Mouse (Mus musculus): ENCODE results near the gene Dnm3.

The Dnm3 gene

DNA sequence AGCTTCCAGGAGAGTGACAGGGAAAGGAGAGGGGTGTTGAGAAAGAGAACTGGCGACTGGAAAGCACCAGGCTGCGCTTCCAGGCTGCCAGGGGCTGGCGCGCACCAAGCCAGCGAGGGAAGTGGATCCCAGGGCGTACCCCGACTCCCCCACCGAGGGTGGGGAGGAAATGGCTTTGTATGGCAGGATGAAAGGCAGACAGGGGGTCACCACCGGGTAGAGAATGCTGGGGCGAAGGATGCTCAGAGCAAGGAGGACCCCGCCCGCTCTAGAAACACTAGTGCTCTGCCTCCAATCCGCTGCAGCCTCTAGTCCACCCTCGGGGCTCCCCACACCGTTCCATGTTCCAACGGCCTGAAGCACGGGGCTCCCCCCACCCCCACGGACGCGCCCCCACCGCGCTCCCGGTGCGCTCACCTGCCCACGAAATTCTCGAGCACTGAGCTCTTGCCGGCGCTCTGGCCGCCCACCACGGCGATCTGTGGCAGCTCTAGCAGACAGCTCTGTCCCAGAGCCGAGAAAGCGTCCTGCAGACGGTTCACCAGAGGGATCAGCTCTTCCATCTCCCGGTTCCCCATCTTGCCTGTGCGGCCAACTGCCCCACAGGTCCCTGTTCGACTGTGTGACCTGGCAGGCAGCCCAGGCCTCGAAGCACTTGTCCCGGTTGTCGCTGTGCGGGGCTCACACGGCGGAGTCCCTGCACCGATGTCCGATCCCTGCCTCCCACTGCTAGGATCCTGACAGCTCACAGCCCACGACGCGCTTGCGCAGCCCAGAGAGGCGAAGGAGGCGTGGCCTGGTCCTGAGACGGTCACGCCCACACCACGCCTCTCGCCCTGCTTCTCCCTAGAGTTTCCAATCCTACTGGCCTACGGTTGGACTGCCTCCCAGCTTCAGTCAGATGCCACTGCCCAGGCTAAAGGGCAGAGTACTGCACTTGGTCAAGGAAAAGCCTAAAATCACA, at the start of gene Dnm3:
Gene Dnm3, minus strand, starts transcription at position 789 of the 964 bp plus-strand sequence.
- in situ Hi-C loops (cut with MboI; ENCODE audit: low pct_unique_long_range_greater_than_20kb in 1 of 2, low sequenced_read_pairs in 2 of 2, unreplicated experiment in 1 of 2) = no loop called here

DNA sequence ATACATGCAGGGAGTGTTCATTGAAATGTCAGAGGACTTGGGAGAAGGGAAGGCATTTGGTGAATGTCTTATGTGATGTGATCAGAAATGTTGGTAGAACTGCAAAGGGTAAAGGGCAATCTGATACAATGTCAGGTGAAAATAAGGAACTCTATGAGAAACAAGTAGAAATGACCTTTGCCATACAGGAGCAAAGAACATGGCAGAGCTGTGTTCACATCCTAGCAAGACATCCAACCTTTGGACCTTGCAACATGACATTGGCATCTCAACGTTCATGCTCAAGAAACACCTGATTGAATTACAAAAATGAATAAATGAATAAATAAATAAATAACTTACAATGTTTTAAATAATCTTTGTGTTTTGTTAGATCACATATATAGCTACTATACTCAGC, 37.3 kb upstream of the Dnm3 start:
- in situ Hi-C loops (cut with MboI; ENCODE audit: low pct_unique_long_range_greater_than_20kb in 1 of 2, low sequenced_read_pairs in 2 of 2, unreplicated experiment in 1 of 2) = no loop called here

DNA sequence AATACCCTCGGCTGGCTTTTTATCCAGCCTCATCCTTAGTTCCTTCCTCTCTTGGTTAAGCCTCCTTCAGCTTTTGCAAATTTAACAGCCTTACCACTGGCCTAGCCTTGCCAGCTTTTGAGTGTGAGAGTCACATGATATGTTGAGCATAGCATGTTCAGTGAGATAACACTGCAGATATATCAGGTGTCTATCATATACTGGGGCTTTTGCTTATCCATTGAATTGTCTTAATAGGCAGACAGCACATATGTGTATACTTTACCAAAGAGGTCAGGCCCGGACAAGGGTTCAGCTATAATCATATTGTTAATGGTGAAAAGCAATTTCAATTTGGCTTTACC, 32.2 kb upstream of the Dnm3 start:
- in situ Hi-C loops (cut with MboI; ENCODE audit: low pct_unique_long_range_greater_than_20kb in 1 of 2, low sequenced_read_pairs in 2 of 2, unreplicated experiment in 1 of 2) = no loop called here

DNA sequence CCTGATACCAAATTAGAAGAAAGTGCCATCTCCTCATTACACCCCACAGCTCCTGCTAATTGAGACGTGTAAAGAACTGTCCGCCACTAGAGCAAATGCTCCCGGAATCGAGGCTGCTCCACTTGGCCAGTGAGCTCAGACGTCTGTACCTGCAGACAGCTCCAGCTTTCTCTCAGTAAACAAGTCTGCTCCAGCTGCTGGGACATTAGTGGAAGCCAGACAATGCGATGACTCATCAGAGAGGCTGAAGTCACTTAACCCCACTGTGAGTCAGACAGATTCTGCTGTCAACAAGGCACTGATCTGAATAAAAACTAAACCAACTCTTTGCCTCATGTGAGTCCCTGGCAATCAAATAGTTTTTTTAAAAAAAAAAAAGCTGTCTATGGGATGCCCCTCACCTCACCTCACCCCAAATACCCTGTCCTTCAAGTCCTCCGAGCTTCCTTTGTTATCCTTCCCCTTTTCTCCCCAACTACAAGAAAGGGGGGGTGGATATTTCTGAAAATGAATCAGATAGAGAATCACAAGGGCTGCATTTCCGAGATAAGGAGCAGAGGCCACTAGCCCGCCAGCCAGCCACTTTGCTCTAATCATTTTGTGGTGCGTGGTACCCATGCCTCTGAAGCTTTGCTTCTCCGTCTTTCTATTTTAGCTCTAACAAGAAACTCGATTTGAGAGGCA, 31.6 kb upstream of the Dnm3 start:
- in situ Hi-C loops (cut with MboI; ENCODE audit: low pct_unique_long_range_greater_than_20kb in 1 of 2, low sequenced_read_pairs in 2 of 2, unreplicated experiment in 1 of 2) = no loop called here

DNA sequence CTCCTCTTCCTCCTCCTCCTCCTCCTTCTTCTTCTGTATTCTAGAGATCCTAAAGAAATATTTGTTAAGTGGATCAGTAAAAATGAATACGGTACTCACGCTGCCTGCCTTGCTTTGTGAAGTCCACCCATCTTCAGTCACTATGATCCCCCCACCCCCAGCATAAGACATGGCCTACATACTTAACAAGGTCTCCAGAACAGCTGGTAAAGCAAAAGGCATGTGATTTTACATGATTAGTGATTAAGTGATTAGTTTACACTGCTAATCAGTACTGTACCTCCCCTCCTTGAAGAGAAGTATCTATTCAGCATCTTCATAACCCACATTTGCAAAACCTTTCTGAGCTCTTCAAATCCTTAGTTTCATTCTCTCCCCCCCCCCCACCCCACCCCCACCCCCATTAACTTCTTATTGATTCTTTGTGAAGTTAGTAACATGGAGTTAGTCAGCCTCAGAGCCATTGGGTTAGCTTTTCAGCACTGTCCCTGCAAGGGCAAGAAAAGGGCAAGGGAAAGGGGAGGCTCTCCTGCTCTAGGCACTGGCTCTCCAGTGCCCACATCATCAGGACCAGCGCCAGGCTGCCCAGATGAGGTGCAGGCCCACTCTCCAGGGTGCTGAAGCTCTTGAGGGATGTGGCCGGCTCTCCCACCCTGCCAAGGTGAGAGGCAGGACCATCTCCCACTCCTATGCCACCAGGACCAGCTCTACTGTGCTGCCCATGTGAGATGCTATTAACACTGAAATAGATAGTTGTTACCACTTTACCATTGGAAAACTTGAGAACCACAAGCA, 30.6 kb upstream of the Dnm3 start:
- in situ Hi-C loops (cut with MboI; ENCODE audit: low pct_unique_long_range_greater_than_20kb in 1 of 2, low sequenced_read_pairs in 2 of 2, unreplicated experiment in 1 of 2) = no loop called here

DNA sequence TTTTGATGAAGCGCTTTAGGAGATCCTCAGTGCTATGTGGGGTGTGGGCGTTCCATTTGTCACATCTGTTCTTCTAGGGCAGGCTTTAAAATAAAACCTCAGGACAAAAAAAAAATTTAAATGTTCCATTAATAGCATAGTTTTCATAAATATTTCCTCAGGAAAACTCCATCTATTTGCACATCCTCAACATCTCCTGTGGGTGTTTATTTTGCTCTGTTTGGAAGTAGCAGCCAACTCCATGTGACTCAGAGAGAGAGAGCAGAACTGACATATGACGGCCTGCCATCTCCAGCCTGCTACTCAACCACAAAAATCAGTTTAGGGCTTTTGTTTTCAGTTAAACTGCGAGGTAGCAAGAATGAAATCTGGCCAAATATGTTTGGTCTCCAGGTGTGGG, 28.7 kb upstream of the Dnm3 start:
- in situ Hi-C loops (cut with MboI; ENCODE audit: low pct_unique_long_range_greater_than_20kb in 1 of 2, low sequenced_read_pairs in 2 of 2, unreplicated experiment in 1 of 2) = no loop called here

DNA sequence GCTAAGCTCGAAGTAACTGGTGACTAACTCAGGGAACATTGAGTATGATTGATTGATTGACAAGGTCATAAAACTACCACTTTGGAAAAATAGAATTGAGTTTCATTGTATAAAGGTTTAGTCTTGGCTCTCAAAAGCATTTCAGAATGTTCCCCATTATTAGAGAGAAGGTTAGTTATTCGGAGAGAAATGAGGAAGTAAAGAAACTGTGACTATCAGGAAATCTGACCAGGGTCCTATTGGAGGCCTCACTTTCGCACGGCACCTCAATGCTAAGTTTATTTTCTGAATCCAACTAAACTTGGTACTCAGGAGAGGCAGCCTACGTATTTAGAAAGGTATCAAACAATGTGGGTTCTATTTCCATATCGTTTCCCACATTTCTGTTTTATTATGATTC, 27.8 kb upstream of the Dnm3 start:
- in situ Hi-C loops (cut with MboI; ENCODE audit: low pct_unique_long_range_greater_than_20kb in 1 of 2, low sequenced_read_pairs in 2 of 2, unreplicated experiment in 1 of 2) = no loop called here

DNA sequence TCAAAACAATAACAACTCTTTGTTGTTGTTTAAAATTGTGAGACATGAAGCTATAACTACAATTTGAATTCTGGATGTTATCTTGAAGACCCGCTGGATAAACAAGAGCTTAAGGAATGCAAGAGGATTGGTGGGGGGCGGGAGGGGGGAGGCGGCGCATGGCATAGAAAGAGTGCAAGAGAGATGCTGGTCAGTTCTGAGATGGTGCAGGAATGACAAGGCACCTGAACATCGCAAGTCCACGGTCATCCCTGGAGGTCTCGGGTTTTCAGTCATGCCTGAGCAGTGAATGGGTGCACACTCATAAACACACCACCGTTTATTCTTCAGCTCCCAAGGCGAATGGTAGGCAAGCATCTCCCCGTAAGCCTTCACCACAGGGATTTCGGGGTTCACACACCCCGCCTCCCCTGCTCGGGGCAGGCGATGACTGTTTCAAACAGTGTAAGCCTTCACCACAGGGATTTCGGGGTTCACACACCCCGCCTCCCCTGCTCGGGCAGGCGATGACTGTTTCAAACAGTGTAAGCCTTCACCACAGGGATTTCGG, 1.2 kb downstream of the Dnm3 start:
- in situ Hi-C loops (cut with MboI; ENCODE audit: low pct_unique_long_range_greater_than_20kb in 1 of 2, low sequenced_read_pairs in 2 of 2, unreplicated experiment in 1 of 2) = no loop called here

DNA sequence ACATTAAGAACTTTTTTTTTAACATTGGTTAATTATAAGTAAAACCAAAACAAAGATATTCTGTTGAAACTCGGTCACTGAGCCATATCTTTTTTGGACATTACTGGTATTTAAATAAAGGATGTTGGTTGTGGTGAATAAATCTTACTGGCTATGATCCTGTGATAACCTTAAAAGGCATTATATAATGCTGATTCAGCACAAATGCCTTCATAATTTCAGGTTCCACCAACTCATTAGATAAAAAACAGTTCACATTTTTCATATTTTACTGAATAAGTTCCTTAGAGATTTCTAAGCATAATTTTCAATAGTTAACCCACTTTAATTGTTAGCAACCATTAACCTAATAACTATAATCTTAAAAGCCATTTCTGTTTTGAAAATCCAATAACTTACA, 4.9 kb downstream of the Dnm3 start:
- in situ Hi-C loops (cut with MboI; ENCODE audit: low pct_unique_long_range_greater_than_20kb in 1 of 2, low sequenced_read_pairs in 2 of 2, unreplicated experiment in 1 of 2) = no loop called here

DNA sequence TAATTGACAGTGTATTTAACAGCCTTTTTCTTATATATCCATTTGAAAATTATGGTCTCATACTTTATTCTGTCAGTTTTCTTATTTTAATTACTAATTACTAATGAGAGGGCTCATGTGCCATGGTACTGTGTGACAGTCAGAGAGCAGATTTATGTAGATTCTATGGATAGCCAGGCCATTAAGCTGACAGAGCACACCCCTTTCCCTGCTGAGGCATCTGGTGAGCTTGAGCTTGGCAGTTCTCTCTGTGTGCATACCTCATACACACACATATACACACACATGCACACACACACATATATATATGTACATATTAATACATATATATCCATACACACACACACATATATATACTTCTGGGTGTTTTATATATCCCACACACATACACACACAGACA, 6.7 kb downstream of the Dnm3 start:
- in situ Hi-C loops (cut with MboI; ENCODE audit: low pct_unique_long_range_greater_than_20kb in 1 of 2, low sequenced_read_pairs in 2 of 2, unreplicated experiment in 1 of 2) = no loop called here

DNA sequence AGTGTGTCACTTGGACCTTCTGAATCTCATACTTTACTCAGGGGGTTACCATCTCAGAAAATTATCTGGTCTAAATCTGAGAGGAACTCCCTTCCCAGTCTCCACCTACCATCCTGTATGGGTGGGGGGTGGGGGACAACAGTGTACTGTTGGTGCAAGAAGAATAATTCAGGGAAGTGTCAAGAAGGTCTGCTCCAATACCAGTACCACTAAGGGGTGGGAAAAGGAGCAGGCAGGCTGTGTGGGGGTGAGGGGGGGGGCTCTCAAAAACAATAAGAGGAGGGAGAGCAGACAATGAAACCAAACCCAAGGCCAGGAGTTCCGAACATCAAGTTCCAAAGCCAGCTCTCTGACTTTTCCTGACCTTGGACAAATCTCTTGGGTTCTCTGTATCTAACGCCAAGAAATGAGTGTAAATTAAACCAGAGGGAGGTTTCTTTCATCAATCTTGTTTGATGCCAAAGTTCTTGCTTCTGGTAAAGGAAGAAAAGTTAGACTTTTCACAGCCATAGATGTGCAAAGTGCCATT, 8.0 kb downstream of the Dnm3 start:
- in situ Hi-C loops (cut with MboI; ENCODE audit: low pct_unique_long_range_greater_than_20kb in 1 of 2, low sequenced_read_pairs in 2 of 2, unreplicated experiment in 1 of 2) = no loop called here

DNA sequence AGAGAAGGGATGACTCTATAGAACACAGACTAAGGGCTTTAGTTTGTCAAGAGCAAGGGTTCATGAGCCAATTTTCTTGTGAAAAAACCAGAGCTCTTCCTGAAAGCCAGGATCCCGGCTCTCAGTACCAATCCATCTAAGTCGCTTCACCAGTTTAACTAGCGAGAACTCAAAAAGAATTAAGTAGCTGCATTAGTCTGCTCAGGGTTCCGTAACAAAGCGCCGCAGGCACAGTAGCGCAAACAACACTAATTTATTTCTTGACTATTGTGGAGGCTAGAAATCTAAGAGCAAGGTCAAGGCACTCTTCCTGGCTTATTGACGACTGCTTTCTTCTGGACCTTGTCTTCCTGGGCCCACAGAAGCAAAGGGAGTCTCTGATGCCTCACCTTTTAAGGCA, 14.2 kb downstream of the Dnm3 start:
- in situ Hi-C loops (cut with MboI; ENCODE audit: low pct_unique_long_range_greater_than_20kb in 1 of 2, low sequenced_read_pairs in 2 of 2, unreplicated experiment in 1 of 2) = no loop called here

DNA sequence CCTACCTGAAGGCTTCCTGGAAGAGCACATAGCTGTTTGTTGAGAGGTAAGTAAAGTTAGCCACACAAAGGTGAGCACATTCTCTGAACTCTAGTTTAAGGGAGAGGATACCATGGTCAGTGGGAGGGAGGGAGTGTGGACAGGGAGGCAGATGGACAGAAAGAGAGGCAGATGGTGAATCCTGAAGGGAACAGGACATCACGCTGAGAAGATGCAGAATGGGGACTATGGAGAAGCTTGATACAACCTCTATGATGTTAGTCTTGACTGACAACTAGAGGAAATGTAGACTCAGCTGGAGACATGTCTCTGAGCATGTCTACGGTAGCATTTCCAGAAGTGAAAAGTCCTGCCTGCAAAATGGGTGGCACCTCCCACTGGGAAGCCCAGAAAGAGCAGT, 19.1 kb downstream of the Dnm3 start:
- in situ Hi-C loops (cut with MboI; ENCODE audit: low pct_unique_long_range_greater_than_20kb in 1 of 2, low sequenced_read_pairs in 2 of 2, unreplicated experiment in 1 of 2) = no loop called here

DNA sequence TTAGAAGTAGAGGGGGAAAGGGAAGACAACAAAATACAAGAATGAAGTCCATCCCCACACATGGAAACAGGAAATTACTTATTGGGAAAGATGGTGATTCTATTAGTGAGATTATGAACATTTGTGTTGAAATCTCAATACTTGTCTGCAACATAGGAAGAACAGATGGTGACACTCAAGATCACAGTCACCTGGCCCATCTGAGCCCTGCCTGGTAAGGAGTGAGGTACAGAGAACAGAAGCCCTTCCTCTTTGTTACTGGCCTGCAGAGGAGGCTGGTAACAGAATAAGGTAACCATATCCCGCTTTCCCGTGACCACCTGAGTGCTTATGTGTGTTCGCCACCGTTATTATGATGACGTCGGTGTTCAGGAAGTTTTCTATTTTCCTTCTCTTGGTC, 21.0 kb downstream of the Dnm3 start:
- in situ Hi-C loops (cut with MboI; ENCODE audit: low pct_unique_long_range_greater_than_20kb in 1 of 2, low sequenced_read_pairs in 2 of 2, unreplicated experiment in 1 of 2) = no loop called here

DNA sequence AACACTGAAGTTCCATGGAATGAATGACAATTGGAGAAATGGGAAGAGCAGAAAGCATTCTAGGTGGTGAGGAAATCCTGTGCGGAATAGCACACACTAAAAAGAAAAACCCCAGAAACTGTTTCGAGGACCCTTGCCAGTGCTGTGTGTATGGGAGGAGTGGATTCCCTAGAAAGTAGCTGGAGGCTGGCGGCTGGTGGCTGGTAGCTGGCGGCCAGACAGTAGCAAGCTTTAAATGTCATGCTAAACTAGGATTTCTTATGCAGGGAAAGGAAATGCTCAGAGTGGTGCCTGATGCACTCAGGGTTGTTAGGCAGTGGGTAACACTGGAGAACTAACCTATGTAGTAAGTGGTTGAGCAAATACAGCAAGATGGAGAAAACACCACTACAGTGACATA, 21.4 kb downstream of the Dnm3 start:
- in situ Hi-C loops (cut with MboI; ENCODE audit: low pct_unique_long_range_greater_than_20kb in 1 of 2, low sequenced_read_pairs in 2 of 2, unreplicated experiment in 1 of 2) = no loop called here

DNA sequence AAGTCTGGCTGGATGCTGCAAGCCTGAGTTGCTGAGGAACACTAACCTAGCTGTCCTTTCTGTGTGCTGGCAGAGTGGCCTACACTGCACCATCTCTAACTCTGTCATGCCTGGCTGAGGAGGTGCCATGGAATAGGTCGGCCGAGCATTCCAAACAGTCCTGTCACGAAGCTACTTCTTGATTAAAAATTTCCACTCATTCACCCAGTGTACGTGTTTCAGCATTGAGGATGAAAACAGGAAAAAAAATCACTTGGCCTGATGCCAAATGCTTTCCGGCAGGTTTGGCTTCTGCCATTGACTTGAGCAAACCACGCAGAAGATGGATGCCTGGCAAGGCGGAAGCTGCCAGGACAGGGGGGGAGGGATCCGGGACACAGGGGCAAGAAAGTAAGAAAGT, 24.3 kb downstream of the Dnm3 start:
- in situ Hi-C loops (cut with MboI; ENCODE audit: low pct_unique_long_range_greater_than_20kb in 1 of 2, low sequenced_read_pairs in 2 of 2, unreplicated experiment in 1 of 2) = no loop called here

DNA sequence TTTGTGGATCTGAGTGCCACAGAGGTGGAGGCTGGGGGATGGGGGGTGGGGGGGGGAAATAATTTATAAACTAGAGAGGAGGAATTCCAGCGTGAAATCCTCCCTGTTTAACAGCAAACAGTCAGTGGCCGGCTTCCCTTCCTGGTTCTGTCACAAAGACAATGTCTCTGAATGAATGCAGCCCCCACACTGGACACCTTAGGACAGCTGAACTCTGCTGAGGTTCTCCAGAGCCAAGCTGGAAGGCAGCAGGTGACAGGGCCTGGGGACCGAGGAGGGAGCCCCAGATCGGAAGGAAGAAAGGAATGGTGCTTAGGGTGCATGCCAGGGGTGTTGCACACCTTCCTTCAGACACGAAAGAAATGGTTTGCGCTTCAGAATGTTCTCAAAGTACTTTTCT, 24.8 kb downstream of the Dnm3 start:
- in situ Hi-C loops (cut with MboI; ENCODE audit: low pct_unique_long_range_greater_than_20kb in 1 of 2, low sequenced_read_pairs in 2 of 2, unreplicated experiment in 1 of 2) = no loop called here

DNA sequence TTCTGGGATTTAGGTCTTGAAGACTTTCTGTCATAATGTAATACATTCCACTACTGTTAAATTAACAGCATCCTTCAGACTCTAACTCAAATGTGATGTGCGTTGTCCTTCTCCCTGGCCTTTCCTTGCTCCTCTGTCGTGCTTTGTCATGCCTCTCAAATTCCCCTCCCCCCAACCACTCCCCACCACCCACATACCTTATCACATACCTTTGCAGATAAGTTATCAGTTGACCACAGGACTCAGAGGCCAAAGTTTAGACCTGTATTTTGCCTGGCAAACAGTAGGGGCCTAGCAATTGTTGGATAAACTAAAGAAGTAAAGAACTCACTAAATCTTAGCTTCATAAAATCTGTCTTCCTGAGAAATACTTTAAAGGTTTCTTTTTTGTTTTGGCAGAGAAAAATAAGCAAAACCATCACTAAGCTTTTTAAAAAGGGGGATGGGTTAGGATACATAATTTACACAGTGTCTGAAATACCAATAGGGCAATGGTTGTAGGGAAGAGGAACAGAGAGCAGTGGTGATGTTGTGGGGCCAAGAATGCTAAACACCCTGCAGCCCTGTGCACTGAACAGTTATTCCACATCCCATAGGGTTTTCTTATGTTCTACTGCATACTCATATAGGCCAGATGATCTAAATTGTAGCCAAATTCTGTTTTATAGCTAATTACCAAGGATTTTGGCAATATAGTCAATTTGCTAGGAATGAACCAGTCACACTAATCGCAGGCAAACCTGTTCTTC, 28.5 kb downstream of the Dnm3 start:
- in situ Hi-C loops (cut with MboI; ENCODE audit: low pct_unique_long_range_greater_than_20kb in 1 of 2, low sequenced_read_pairs in 2 of 2, unreplicated experiment in 1 of 2) = no loop called here
